Mouse (Mus musculus) stomach, postnatal 0 days (tissue): ENCODE data around the gene Zcrb1. TPM values are rescaled to one million over a fixed set of nuclear protein-coding genes. Genes with fewer than 3 reads are reported as not detected.
A peak's percentile ranks its signal among the peaks of the same experiment; 100 is the strongest.

Source experiments
- ATAC-seq: fragments of 200-750 bp; cut with Nextera tagmentation; 2 replicates; pipeline ENCODE4 v1.8.0; 2017; ENCODE audit not compliant: low FRiP score, low TSS enrichment
- DNase-seq: peaks from one replicate; pipeline ENCODE4 v3.0.0-alpha.2; 2016; ENCODE audit warnings: low spot score
- H3K27ac ChIP-seq: fragments of 300-500 bp; sonication (generic); replicated peaks from 2 replicates; pipeline ENCODE4 v1.5.1; 2014; ENCODE audit warnings: mild to moderate bottlenecking, control low read depth
- H3K27me3 ChIP-seq: fragments of 300-500 bp; sonication (generic); 2 replicates; pipeline ENCODE4 v1.6.1; 2014; ENCODE audit warnings: low read length; ENCODE audit not compliant: control insufficient read depth, insufficient read depth
- H3K36me3 ChIP-seq: fragments of 300-500 bp; sonication (generic); 2 replicates; pipeline ENCODE4 v1.6.1; 2014; ENCODE audit warnings: low read length, mixed read lengths; ENCODE audit not compliant: control insufficient read depth, insufficient read depth
- H3K4me1 ChIP-seq: fragments of 300-500 bp; sonication (generic); replicated peaks from 2 replicates; pipeline ENCODE4 v1.6.1; 2014; ENCODE audit warnings: antibody characterized with exemption; ENCODE audit not compliant: control insufficient read depth, insufficient read depth
- H3K4me2 ChIP-seq: fragments of 300-500 bp; sonication (generic); replicated peaks from 2 replicates; pipeline ENCODE4 v1.6.1; 2014; ENCODE audit warnings: low read depth, mild to moderate bottlenecking, control low read depth, moderate library complexity
- H3K4me3 ChIP-seq: fragments of 300-500 bp; sonication (generic); 2 replicates; pipeline ENCODE4 v1.5.1; 2014; ENCODE audit warnings: low read depth, low read length, control low read depth
- H3K9ac ChIP-seq: fragments of 300-500 bp; sonication (generic); 2 replicates; pipeline ENCODE4 v1.6.1; 2014; ENCODE audit warnings: mild to moderate bottlenecking, low read length, control low read depth, mixed read lengths
- H3K9me3 ChIP-seq: fragments of 300-500 bp; sonication (generic); 2 replicates; pipeline ENCODE4 v1.6.1; 2016; ENCODE audit warnings: low read length; ENCODE audit not compliant: control insufficient read depth
- CTCF ChIP-seq: IDR thresholded peaks from 2 replicates; pipeline ENCODE4 v1.5.1; 2016; ENCODE audit warnings: antibody characterized with exemption, low read depth, mild to moderate bottlenecking, moderate library complexity
- EP300 ChIP-seq: optimal IDR thresholded peaks from 2 replicates; pipeline ENCODE3; 2016; ENCODE audit warnings: antibody characterized with exemption
- WGBS: fragments of 180-500 bp; shearing (Covaris S2); extraction: QIAGEN DNeasy Blood & Tissue Kit; methylation state at CpG from one replicate; pipeline ENCODE4 v1.1.7; 2014; 5-methylcytosine and 5-hydroxymethylcytosine counted together
- polyA plus RNA-seq: library from polyadenylated mRNA; unstranded; fragments of >200 nt; fragmentation: Nextera tagmentation; extraction: Ambion mirVana; gene quantifications from 2 replicates; pipeline ENCODE4 v1.2.1, GENCODE M21; 2015

Zcrb1 gene
- polyA plus RNA-seq, 1 experiment from 2014 or later = 90.7 TPM

- H3K4me3 ChIP-seq = no peak overlapping the region
- DNase-seq = no peak
- ATAC-seq = no peak
- 69% methylated on average over 6 of the region's 6 CpGs for WGBS
- no peak overlapping the region for H3K27ac ChIP-seq
- H3K4me2 ChIP-seq = no peak overlapping the region
- no peaks in the 10 kb centered on the region for H3K4me1 ChIP-seq
- no peak for TF ChIP-seq EP300
- TF ChIP-seq CTCF = no peak
- H3K9ac ChIP-seq = no peak overlapping the region
- H3K36me3 ChIP-seq = no peaks in the 10 kb centered on the region
- no peaks in the 10 kb centered on the region for H3K9me3 ChIP-seq
- no peaks in the 10 kb centered on the region for H3K27me3 ChIP-seq
Observed at GRCm38 (mm10) chr15:93365561-93365960, 32.6 kb downstream of the Zcrb1 start.

GRCm38 (mm10) chr15:93358346-93359095, 39.6 kb downstream of the Zcrb1 start:
- H3K27me3 ChIP-seq = no peaks in the 10 kb centered on the region
- ATAC-seq (no peak), DNase-seq (no peak)
- no peak overlapping the region for H3K9ac ChIP-seq
- H3K4me2 ChIP-seq = no peak overlapping the region
- no peaks in the 10 kb centered on the region for H3K9me3 ChIP-seq
- no peaks in the 10 kb centered on the region for H3K36me3 ChIP-seq
- H3K4me1 ChIP-seq = no peaks in the 10 kb centered on the region
- TF ChIP-seq EP300 (no peak), CTCF (no peak)
- no peak overlapping the region for H3K27ac ChIP-seq
- 87% methylated on average over 19 of the region's 19 CpGs for WGBS
- no peak overlapping the region for H3K4me3 ChIP-seq

- ATAC-seq (peak; percentile 25), DNase-seq (no peak)
- WGBS = 73% methylated on average over 10 of the region's 10 CpGs
- Histone ChIP-seq H3K27ac (no peak overlapping the region), H3K4me1 (no peaks in the 10 kb centered on the region), H3K27me3 (no peaks in the 10 kb centered on the region), H3K9ac (no peak overlapping the region), H3K4me3 (no peak overlapping the region), H3K9me3 (no peaks in the 10 kb centered on the region), H3K4me2 (no peak overlapping the region), H3K36me3 (no peaks in the 10 kb centered on the region)
- TF ChIP-seq CTCF = no peak
- TF ChIP-seq EP300 = no peak
Observed at GRCm38 (mm10) chr15:93340630-93341379, 57.3 kb downstream of the Zcrb1 start.

- H3K27me3 ChIP-seq = no peaks in the 10 kb centered on the region
Observed at GRCm38 (mm10) chr15:93336925-93337761, 61.0 kb downstream of the Zcrb1 start, which contains the start of gene Yaf2. Gene Yaf2 (minus strand): TSS chr15:93336935.

GRCm38 (mm10) chr15:93336658-93336924, 61.5 kb downstream of the Zcrb1 start:
- peak overlapping the region; percentile 72 for H3K4me3 ChIP-seq
- H3K27me3 ChIP-seq = no peaks in the 10 kb centered on the region
- H3K36me3 ChIP-seq = no peaks in the 10 kb centered on the region
- no peak for TF ChIP-seq EP300
- peak overlapping the region; percentile 79; the same call in 1 of the 2 replicates for H3K4me2 ChIP-seq
- no peak; the same call in 1 of the 2 replicates for ATAC-seq
- no peaks in the 10 kb centered on the region for H3K4me1 ChIP-seq
- 0% methylated on average over 22 of the region's 52 CpGs for WGBS
- H3K9me3 ChIP-seq = no peaks in the 10 kb centered on the region
- H3K27ac ChIP-seq = peak overlapping the region; percentile 96
- H3K9ac ChIP-seq = peak overlapping the region; percentile 87
- no peak for DNase-seq

More at GRCm38 (mm10) chr15:93336925-93337761, 61.0 kb downstream of the Zcrb1 start, which contains the start of gene Yaf2:
- no peaks in the 10 kb centered on the region for H3K36me3 ChIP-seq
- H3K9me3 ChIP-seq = no peaks in the 10 kb centered on the region
- DNase-seq (peak; percentile 90), ATAC-seq (peak; percentile 96)
- H3K9ac ChIP-seq = peak within 1 kb of the TSS; percentile 87
- H3K27ac ChIP-seq = peak within 1 kb of the TSS; percentile 96
- WGBS = 0% methylated on average over 56 of the region's 73 CpGs
- H3K4me3 ChIP-seq = peak within 1 kb of the TSS; percentile 72
- no peaks in the 10 kb centered on the region for H3K4me1 ChIP-seq
- TF ChIP-seq CTCF = no peak
- no peak for TF ChIP-seq EP300
- peak within 1 kb of the TSS; percentile 79 for H3K4me2 ChIP-seq

Other genes starting within 250 kb of the Zcrb1 start
- 5.2 and 5.7 TPM in 2 replicates for gene Gxylt1, start 123.2 kb downstream of the Zcrb1 start, polyA plus RNA-seq
- 44.7 and 46.7 TPM in 2 replicates for gene Yaf2, start 61.4 kb downstream of the Zcrb1 start, polyA plus RNA-seq
- gene Pphln1, start within 50 bp of the Zcrb1 start, polyA plus RNA-seq = 18.2 and 19.3 TPM in 2 replicates
- gene Prickle1, start 197.6 kb upstream of the Zcrb1 start, polyA plus RNA-seq = 6.5 and 8.1 TPM in 2 replicates